Mouse (Mus musculus) 3T3-L1 (cell line): ENCODE data around the gene Gm20696.

ENCODE experiments used
- DNase-seq: peaks from one replicate; pipeline ENCODE4 v3.0.0-alpha.2; 2015; ENCODE audit warnings: low read depth, low spot score

Gene Gm20696

DNA sequence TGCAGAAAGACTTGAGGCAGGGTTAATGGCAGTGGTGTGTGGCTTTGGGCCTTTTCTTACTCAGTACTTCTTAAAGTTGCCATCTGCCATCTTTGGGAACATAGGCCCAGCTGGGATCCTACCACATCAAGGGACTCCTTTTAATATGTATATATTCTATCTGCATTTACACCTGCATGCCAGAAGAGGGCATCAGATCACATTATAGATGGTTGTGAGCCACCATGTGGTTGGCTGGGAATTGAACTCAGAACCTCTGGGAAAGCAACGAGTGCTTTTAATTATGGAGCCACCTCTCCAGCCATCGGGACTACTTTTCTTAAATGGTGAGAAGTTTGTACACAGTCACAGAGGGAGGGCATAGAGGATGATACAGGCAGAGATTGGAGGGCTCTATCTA lies 93.3 kb downstream of the Gm20696 start:
- DNase-seq: no peak

DNA sequence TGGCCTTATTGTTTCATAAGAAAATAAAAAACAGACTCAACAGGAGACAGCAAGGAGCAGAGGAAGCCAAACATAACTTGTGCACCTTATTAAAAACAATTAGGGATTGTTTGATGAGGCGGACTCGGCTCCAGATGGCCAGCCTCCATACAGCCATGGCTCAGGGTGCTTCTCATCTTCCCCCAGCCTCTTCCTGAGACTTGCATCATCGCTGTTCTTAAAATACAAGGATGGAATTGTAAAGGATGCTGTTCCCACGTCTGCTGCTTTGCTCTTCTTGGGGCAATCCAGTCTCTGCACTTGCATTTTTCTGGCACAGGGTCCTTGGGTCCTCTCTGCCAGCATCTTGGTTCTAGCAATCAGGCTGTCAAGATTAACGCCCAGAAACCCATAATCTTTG lies 94.5 kb downstream of the Gm20696 start:
- no peak for DNase-seq

DNA sequence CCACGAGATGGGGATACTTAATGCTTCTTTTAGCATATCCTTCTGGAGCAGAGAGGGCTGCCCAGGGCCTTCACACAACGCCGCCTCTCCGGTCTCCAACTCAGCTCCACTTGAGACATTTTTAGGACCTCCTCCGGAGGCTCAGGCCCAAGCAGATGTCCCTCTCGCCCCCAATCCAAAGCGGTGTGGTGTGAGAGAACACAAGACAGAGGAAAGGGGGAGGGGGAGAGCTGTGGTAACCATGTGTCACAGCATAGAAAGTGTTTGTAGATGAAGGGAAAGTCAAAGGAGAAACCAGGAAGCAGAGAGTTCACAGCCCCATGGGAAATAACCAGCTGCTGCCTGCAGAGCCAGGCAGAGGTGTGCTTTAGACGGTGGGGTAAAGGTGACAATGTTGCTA lies 99.7 kb downstream of the Gm20696 start:
- no peak for DNase-seq

- DNase-seq: no peak
These were observed 101.8 kb downstream of the Gm20696 start for GRCm38 (mm10) chr6:99564766-99565165.

- DNase-seq: no peak
These were observed 109.6 kb downstream of the Gm20696 start for GRCm38 (mm10) chr6:99556950-99557349.

- DNase-seq: no peak
These were observed 113.8 kb downstream of the Gm20696 start for GRCm38 (mm10) chr6:99552816-99553215.

DNA sequence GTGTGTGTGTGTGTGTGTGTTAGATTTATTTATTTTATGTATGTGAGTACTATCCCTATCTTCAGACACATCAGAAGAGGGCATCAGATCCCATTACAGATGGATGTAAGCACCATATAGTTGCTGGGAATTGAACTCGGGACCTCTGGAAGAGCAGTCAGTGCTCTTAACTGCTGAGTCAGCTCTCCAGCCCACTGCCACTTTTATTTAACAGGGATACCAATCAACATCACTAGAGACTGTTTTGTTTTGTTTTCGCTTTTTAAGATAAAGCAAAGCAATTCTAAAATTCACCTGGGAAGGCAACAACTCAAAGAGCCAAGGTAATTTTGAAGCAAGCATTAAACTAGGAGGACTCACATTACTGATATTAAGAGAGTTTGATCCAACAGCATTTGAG lies 120.2 kb downstream of the Gm20696 start:
- no peak for DNase-seq

DNA sequence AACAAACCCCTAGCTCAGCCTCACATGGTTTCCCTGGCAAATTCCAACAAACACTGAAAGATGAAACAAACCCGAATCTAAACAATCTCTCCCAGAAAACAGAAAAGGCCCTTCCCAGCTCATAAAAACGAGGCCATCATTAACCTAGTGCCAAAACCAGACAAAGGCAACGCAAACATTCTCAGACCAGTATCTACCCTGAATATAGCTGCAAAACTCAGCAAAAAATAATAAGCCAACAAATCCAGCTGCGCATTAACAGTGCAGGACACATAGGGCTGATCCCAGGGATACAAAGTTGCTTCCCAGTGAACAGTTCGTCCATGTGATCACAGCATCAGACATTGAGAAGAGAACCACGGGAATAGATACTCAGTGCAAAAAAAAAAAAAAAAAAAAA lies 121.2 kb downstream of the Gm20696 start:
- DNase-seq: no peak

- no peak for DNase-seq
These were observed 125.5 kb downstream of the Gm20696 start for GRCm38 (mm10) chr6:99541105-99541504.

GRCm38 (mm10) chr6:99540653-99541052 lies 125.9 kb downstream of the Gm20696 start:
- DNase-seq: no peak

DNA sequence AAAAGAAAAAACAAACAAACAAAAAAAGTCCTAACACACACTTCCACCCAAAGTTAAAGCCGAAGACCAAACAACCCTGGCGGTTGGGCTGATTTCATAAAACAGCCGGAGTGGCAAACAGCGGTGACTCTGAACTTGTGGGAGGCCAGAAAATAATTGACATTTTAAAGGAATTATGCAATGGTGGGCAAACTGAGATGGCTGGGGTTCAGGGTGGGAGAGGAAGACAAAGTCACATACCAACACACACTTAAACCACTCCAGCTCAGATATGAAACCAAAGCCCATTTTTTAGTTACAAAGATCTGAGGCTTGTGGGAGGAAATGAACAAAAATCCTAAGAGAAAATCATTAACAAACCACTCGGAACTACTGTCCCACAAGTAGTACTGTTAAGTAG lies 126.5 kb downstream of the Gm20696 start:
- DNase-seq: no peak

GRCm38 (mm10) chr6:99538194-99538941 lies 128.2 kb downstream of the Gm20696 start:
- no peak for DNase-seq

- no peak for DNase-seq
These were observed 132.3 kb downstream of the Gm20696 start for GRCm38 (mm10) chr6:99534211-99534745.

DNA sequence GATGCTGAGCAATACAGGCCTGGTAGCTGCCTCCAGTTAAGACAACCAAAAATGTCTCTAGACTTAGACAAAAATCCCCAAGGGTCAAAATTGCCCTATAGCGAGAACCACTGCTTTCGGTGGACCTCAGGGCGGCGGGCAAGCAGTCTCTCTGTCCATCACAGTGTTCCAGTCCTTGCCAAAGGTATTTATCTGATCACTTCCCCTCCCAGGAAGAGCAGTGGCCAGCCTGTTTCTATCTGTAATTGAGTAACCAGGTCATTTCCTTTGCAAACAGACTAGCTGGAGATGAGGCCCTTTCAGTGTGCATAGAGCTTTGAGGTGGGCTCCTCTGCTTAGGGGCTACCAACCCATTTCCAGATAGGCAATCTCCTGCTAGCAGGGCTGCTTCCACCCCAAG lies 134.1 kb downstream of the Gm20696 start:
- DNase-seq: no peak

DNA sequence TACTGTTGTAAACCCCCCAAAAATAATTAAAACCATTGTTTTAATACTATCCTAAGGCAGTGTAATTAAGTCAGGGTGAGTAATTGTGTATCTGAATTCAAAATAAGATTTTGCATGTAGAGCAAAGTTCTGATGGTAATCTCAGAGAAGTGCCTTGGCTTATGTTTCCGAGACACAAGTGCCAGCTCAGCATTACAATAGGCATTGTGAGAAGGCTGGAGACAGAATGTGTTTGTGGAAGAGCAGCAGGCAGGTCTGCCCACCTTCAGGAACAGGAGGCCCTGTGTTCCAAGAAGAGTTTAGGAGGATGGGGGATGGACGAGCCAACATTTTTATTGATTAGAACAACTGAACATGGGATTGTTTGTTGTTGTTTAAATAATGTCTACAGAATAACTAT lies 137.6 kb downstream of the Gm20696 start:
- no peak for DNase-seq

DNA sequence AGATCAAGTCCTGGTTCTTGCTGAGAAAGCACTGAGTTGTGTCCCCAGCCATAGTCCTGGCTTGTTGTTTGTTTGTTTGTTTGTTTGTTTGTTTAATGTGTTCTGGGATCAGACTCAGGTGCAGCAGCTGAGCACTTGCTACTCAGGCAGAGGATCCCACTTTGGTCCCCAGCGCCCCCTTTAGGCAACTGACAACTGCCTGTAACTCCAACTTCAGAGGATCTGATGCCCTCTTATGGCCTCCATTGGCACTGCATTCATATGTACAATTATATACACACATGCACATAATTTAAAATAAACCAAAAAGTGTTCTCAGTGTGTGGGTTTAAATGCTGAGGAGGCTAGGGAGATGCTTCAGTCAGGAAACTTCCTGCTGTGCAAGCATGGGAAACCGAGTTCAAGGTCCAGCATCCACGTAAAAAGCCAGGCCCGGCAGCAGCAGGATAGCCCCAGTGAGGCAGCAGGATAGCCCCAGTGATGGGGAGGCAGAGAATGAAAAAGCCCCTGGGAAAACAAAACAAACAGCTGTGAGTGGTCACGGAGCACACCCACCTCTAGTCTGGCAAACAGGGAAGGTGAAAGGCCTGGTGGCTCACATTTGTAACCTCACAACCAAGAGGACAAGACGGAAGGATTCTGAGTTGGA lies 139.0 kb downstream of the Gm20696 start:
- no peak for DNase-seq

DNA sequence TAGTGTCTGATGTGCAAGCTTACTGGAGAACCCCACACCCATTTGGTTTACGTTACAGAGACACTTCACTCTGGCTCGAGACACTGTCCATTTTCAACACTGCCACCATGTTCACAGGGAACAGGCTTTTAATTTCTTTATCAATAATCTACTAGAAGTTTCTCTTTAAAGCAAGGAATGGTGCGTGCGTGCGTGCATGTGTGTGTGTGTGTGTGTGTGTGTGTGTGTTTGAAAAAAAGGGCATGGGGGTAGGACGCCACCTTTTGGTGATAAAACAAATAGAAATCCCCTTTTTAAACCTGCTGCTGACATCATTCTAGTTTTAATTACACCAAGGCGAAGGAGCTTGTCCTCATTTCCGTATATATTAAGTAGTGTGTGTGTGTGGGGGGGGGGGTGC lies 141.2 kb downstream of the Gm20696 start:
- DNase-seq: peak; percentile 53

- DNase-seq: no peak
These were observed 142.8 kb downstream of the Gm20696 start for GRCm38 (mm10) chr6:99523679-99524370.

GRCm38 (mm10) chr6:99523109-99523632 lies 143.4 kb downstream of the Gm20696 start:
- DNase-seq: peak; percentile 86

GRCm38 (mm10) chr6:99522359-99523108 lies 144.1 kb downstream of the Gm20696 start, which contains the start of gene Foxp1:
Foxp1 (minus strand) TSS chr6:99522721.
- peak; percentile 81 for DNase-seq

- peak; percentile 55 for DNase-seq
These were observed 144.8 kb downstream of the Gm20696 start for GRCm38 (mm10) chr6:99521641-99522358.
